Mouse (Mus musculus): ENCODE measurements around the gene Usp12.

Gene Usp12

GRCm38 (mm10) chr5:146798031-146798430, 3.2 kb upstream of the Usp12 start:
- no peak for DNase-seq (ENCODE audit: low read depth, low spot score)

GRCm38 (mm10) chr5:146795728-146796127, 922 bp upstream of the Usp12 start:
- DNase-seq (ENCODE audit: low read depth, low spot score): no peak

- no peak for DNase-seq (ENCODE audit: low read depth, low spot score)
Observed at GRCm38 (mm10) chr5:146794084-146794852, 538 bp downstream of the Usp12 start.

GRCm38 (mm10) chr5:146793630-146794083, 1.1 kb downstream of the Usp12 start:
- DNase-seq (ENCODE audit: low read depth, low spot score): no peak

GRCm38 (mm10) chr5:146792140-146792791, 2.5 kb downstream of the Usp12 start:
- no peak for DNase-seq (ENCODE audit: low read depth, low spot score)

GRCm38 (mm10) chr5:146790944-146791343, 3.9 kb downstream of the Usp12 start:
- no peak for DNase-seq (ENCODE audit: low read depth, low spot score)

GRCm38 (mm10) chr5:146789413-146789812, 5.4 kb downstream of the Usp12 start:
- no peak for DNase-seq (ENCODE audit: low read depth, low spot score)

- DNase-seq (ENCODE audit: low read depth, low spot score): no peak
Observed at GRCm38 (mm10) chr5:146786123-146786522, 8.7 kb downstream of the Usp12 start.

- no peak for DNase-seq (ENCODE audit: low read depth, low spot score)
Observed at GRCm38 (mm10) chr5:146783891-146784290, 10.9 kb downstream of the Usp12 start.

- no peak for DNase-seq (ENCODE audit: low read depth, low spot score)
Observed at GRCm38 (mm10) chr5:146783300-146783699, 11.5 kb downstream of the Usp12 start.

GRCm38 (mm10) chr5:146781663-146782062, 13.1 kb downstream of the Usp12 start:
- DNase-seq (ENCODE audit: low read depth, low spot score): no peak

- DNase-seq (ENCODE audit: low read depth, low spot score): no peak
Observed at GRCm38 (mm10) chr5:146779931-146780330, 14.9 kb downstream of the Usp12 start.

- DNase-seq (ENCODE audit: low read depth, low spot score): no peak
Observed at GRCm38 (mm10) chr5:146776988-146777639, 17.7 kb downstream of the Usp12 start.

- DNase-seq (ENCODE audit: low read depth, low spot score): peak; percentile 72
Observed at GRCm38 (mm10) chr5:146771982-146772381, 22.8 kb downstream of the Usp12 start.

GRCm38 (mm10) chr5:146770002-146770848, 24.6 kb downstream of the Usp12 start:
- no peak for DNase-seq (ENCODE audit: low read depth, low spot score)

- no peak for DNase-seq (ENCODE audit: low read depth, low spot score)
Observed at GRCm38 (mm10) chr5:146765791-146766190, 29.0 kb downstream of the Usp12 start.

- no peak for DNase-seq (ENCODE audit: low read depth, low spot score)
Observed at GRCm38 (mm10) chr5:146759159-146759558, 35.6 kb downstream of the Usp12 start.

- no peak for DNase-seq (ENCODE audit: low read depth, low spot score)
Observed at GRCm38 (mm10) chr5:146757921-146758320, 36.9 kb downstream of the Usp12 start.

GRCm38 (mm10) chr5:146757316-146757715, 37.5 kb downstream of the Usp12 start:
- no peak for DNase-seq (ENCODE audit: low read depth, low spot score)

GRCm38 (mm10) chr5:146753181-146753580, 41.6 kb downstream of the Usp12 start:
- no peak for DNase-seq (ENCODE audit: low read depth, low spot score)

- DNase-seq (ENCODE audit: low read depth, low spot score): no peak
Observed at GRCm38 (mm10) chr5:146750958-146751357, 43.8 kb downstream of the Usp12 start.

GRCm38 (mm10) chr5:146750273-146750672, 44.5 kb downstream of the Usp12 start:
- no peak for DNase-seq (ENCODE audit: low read depth, low spot score)

Data from retina, adult 2 months (tissue).